10 mouse cellular contexts compared by ENCODE assay signal in the genomic region with DNA sequence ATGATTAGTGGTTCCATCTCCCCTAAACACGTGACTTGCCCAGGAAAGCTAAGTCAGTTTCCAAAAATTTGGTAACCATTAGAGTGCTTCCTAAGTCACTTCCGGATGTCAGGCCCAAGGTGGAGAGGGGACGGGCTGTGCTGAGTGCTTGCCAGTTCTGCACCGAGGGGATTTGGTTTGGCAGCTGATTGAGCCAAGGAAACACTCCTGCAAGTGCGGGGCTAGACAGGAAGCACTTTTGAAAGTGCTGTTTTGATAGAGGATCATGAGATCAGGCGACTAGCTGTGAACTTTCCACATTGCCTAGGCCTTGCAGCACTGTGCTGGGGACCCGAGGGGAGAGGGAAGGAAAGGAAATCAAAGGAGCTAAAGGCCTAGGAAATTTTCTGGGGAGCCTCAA.
A peak's percentile ranks its signal among the peaks of the same experiment; 100 is the strongest.
DNase-seq lines count a peak whose midpoint lies in the region; ATAC-seq lines count a peak whose summit lies in the region.
"Had no signal": no experiment of that assay in that cellular context is flagged by ENCODE, and none has a peak within 500 bp of the region (broad histone marks: within the 10 kb centered on the region; RNA-seq: fewer than 3 reads in every experiment).

No protein-coding gene starts in this region.

- peak; percentile 99 for DNase-seq in heart, adult 11 months
- peak; percentile 82 to 86 for DNase-seq in heart, adult 9 months (ENCODE audit: low spot score in 2 of 2)
- DNase-seq in lung, postnatal 25 days (ENCODE audit: low spot score), result peak; percentile 36
- no peak for DNase-seq in retina, embryonic 14.5 days (ENCODE audit: low spot score)
- DNase-seq: cerebellum, adult 2 months had no signal

- WGBS in heart, embryonic 12.5 days, result 30% methylated on average over 7 of the region's 7 CpGs
- WGBS in kidney, embryonic 14.5 days, result 41% methylated on average over 7 of the region's 7 CpGs
- WGBS in forebrain, embryonic 12.5 days, result 67% methylated on average over 7 of the region's 7 CpGs

- ATAC-seq in heart, embryonic 12.5 days (ENCODE audit: insufficient number of reproducible peaks, low FRiP score), result no peak
- no peak for ATAC-seq in kidney, embryonic 14.5 days (ENCODE audit: low FRiP score, low TSS enrichment)
- ATAC-seq in megakaryocyte progenitor cell, adult 5-6 weeks (replicated peaks; ENCODE audit: poor library complexity), result no peak
- no peak for ATAC-seq in forebrain, embryonic 12.5 days (ENCODE audit: low FRiP score)
- ATAC-seq: inflammation-experienced regulatory T-cells, adult 6 months had no signal

- peaks cover 36% of the 10 kb centered on the region for H3K4me1 ChIP-seq in heart, embryonic 12.5 days (replicated peaks)
- peaks cover 29% of the 10 kb centered on the region for H3K4me1 ChIP-seq in kidney, embryonic 14.5 days (ENCODE audit: control insufficient read depth, insufficient read depth, low read length)
- H3K4me1 ChIP-seq in forebrain, embryonic 12.5 days, result peaks cover 12% of the 10 kb centered on the region

- H3K4me3 ChIP-seq in heart, embryonic 12.5 days, result no peak overlapping the region
- no peak overlapping the region for H3K4me3 ChIP-seq in kidney, embryonic 14.5 days (ENCODE audit: low read length)
- H3K4me3 ChIP-seq in forebrain, embryonic 12.5 days (replicated peaks), result no peak overlapping the region

- no peak overlapping the region for H3K4me2 ChIP-seq in heart, embryonic 12.5 days
- no peak overlapping the region for H3K4me2 ChIP-seq in kidney, embryonic 14.5 days (replicated peaks; ENCODE audit: low read depth, low read length)
- no peak overlapping the region for H3K4me2 ChIP-seq in forebrain, embryonic 12.5 days

- H3K27ac ChIP-seq in heart, embryonic 12.5 days (ENCODE audit: poor library complexity, severe bottlenecking), result no peak overlapping the region
- peak overlapping the region; percentile 24; the same call in 1 of the 2 replicates for H3K27ac ChIP-seq in kidney, embryonic 14.5 days (ENCODE audit: low read depth, low read length)
- no peak overlapping the region for H3K27ac ChIP-seq in forebrain, embryonic 12.5 days

- H3K9ac ChIP-seq in heart, embryonic 12.5 days, result no peak overlapping the region
- no peak overlapping the region for H3K9ac ChIP-seq in kidney, embryonic 14.5 days (ENCODE audit: low read depth, low read length)
- H3K9ac ChIP-seq in forebrain, embryonic 12.5 days, result no peak overlapping the region

- H3K36me3 ChIP-seq in heart, embryonic 12.5 days, result no peaks in the 10 kb centered on the region
- H3K36me3 ChIP-seq in kidney, embryonic 14.5 days (ENCODE audit: control insufficient read depth, insufficient read depth, low read length), result no peaks in the 10 kb centered on the region
- H3K36me3 ChIP-seq in forebrain, embryonic 12.5 days (replicated peaks), result no peaks in the 10 kb centered on the region

- no peaks in the 10 kb centered on the region for H3K9me3 ChIP-seq in heart, embryonic 12.5 days (replicated peaks)
- no peaks in the 10 kb centered on the region for H3K9me3 ChIP-seq in kidney, embryonic 14.5 days (ENCODE audit: control insufficient read depth, low read length)
- no peaks in the 10 kb centered on the region for H3K9me3 ChIP-seq in forebrain, embryonic 12.5 days

- H3K27me3 ChIP-seq in heart, embryonic 12.5 days (replicated peaks), result peaks cover 2% of the 10 kb centered on the region; the same call in 1 of the 2 replicates
- H3K27me3 ChIP-seq in kidney, embryonic 14.5 days (ENCODE audit: control insufficient read depth, insufficient read depth, low read length), result no peaks in the 10 kb centered on the region
- H3K27me3 ChIP-seq in forebrain, embryonic 12.5 days, result peaks cover 3% of the 10 kb centered on the region; the same call in 1 of the 2 replicates
